Mouse (Mus musculus): ENCODE measurements at regions not wholly inside any gene's neighbourhood (a gene's known extent, or its start where the extent isn't known, plus 50 kb on each side); places are given as distances from the start of the nearest gene placed in this dataset. TPM values are rescaled to one million over a fixed set of nuclear protein-coding genes. Genes with fewer than 3 reads are reported as not detected.

Small RNAs in the stretch of these regions (microRNA-seq; reads per million reads assigned to microRNA genes)
- gene Gm26190, result not detected

Measured in gastrocnemius, adult 18-20 months (tissue).